Mouse (Mus musculus) cerebellum, adult 2 months (tissue): ENCODE results near the gene E030018B13Rik. TPM values are rescaled to one million over a fixed set of nuclear protein-coding genes. Genes with fewer than 3 reads are reported as not detected.

Experiments used
- DNase-seq, 2 experiments: peaks; one replicate each; pipeline ENCODE4 v3.0.0; 2021
- H3K27ac ChIP-seq: fragments of 200-500 bp; 2 replicates; pipeline ENCODE4 v1.5.1; 2012; ENCODE audit warnings: low read length, control low read depth, inconsistent platforms; ENCODE audit not compliant: insufficient read depth
- H3K27me3 ChIP-seq: fragments of 200-500 bp; 2 replicates; pipeline ENCODE4 v1.6.1; 2012; ENCODE audit warnings: inconsistent platforms, mild to moderate bottlenecking, low read length, moderate library complexity; ENCODE audit not compliant: control insufficient read depth, insufficient read depth
- H3K4me1 ChIP-seq: fragments of 200-500 bp; 2 replicates; pipeline ENCODE4 v1.6.1; 2011; ENCODE audit warnings: low read length; ENCODE audit not compliant: control insufficient read depth, insufficient read depth
- H3K4me3 ChIP-seq: fragments of 200-500 bp; replicated peaks from 2 replicates; pipeline ENCODE3; 2011; ENCODE audit warnings: mild to moderate bottlenecking, low read depth, low read length, control low read depth; ENCODE audit not compliant: insufficient read depth
- CTCF ChIP-seq: fragments of 200-500 bp; IDR thresholded peaks from 2 replicates; pipeline ENCODE4 v1.5.1; 2011; ENCODE audit warnings: low read depth, mild to moderate bottlenecking, control low read depth, low read length, moderate library complexity, borderline replicate concordance; ENCODE audit not compliant: insufficient read depth
- POLR2A ChIP-seq: fragments of 200-500 bp; IDR thresholded peaks from 2 replicates; pipeline ENCODE4 v1.6.1; 2011; ENCODE audit warnings: low read length, control low read depth, borderline replicate concordance; ENCODE audit not compliant: insufficient read depth
- WGBS: fragments of 180-500 bp; shearing (Covaris S2); methylation state at CpG from one replicate; pipeline ENCODE4 v1.1.7; 2018; 5-methylcytosine and 5-hydroxymethylcytosine counted together
- polyA plus RNA-seq: library from polyadenylated mRNA; depleted of rRNA; stranded (reverse); fragments of >200 nt; gene quantifications from 2 replicates; pipeline ENCODE4 v1.2.3, GENCODE M21; 2012

E030018B13Rik gene
- polyA plus RNA-seq, 1 experiment, result not detected

DNA sequence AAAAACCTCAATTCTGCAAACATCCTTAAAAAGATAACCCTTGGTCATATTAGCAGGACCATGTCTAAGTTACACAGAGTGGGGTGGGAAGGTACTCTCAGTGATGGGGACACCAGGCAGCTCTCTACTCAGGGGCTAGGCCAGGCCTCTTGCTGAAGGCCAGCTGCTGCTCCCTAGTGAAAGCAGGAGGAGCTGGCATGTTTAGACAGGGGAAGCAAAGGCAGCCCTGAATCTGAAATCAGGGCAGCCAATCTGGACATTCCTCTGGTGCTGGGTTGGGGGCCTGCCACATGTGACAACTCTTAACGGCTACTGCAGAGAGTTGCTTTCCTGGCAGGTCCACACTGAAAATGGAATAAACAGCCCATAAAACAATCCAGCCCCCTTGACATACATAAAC, 7.5 kb downstream of the E030018B13Rik start:
- Histone ChIP-seq H3K4me3 (no peak overlapping the region), H3K4me1 (peaks cover 70% of the 10 kb centered on the region), H3K27me3 (no peaks in the 10 kb centered on the region), H3K27ac (peak overlapping the region; percentile 77)
- TF ChIP-seq POLR2A, result no peak
- no peak for TF ChIP-seq CTCF
- DNase-seq, result no peak
- WGBS, result 7% methylated on average over 1 of the region's 1 CpGs

DNA sequence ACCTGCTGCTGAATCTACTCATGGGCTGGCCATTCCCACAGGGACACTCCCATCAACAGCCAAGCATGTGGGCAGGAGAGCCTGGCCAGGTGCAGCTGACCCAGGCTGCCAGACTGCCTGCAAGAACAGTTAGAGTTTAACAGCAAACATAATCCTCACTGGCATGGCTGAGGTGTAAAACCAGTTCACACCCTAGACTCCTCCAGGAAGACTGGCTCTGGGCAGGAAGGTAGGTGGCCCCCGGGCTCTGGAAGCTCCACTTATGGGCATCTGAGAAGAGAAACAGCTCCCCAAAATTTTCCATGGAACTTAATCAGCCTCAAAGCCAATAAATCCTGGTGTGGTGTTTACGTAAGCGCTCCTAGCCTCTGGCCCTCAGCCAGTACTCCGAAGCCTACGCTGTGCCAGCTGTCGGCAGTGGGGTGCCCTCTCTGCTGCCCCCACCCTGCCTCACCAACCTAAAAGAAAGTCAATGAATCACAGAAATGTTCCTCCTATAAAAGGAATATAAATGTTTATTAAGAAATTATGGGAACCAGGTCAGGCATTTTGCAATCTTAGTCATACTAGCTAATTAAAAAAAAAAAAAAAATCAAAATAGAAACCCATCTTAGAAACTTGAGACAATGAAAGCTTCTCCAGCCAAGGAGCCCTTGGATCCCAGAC, 8.2 kb downstream of the E030018B13Rik start:
- peak overlapping the region; percentile 93 for H3K27ac ChIP-seq
- H3K4me1 ChIP-seq, result peaks cover 70% of the 10 kb centered on the region
- DNase-seq, result peak; percentile 83 to 85
- TF ChIP-seq CTCF (no peak), POLR2A (no peak)
- WGBS, result 2% methylated on average over 6 of the region's 6 CpGs
- H3K4me3 ChIP-seq, result no peak overlapping the region
- no peaks in the 10 kb centered on the region for H3K27me3 ChIP-seq

DNA sequence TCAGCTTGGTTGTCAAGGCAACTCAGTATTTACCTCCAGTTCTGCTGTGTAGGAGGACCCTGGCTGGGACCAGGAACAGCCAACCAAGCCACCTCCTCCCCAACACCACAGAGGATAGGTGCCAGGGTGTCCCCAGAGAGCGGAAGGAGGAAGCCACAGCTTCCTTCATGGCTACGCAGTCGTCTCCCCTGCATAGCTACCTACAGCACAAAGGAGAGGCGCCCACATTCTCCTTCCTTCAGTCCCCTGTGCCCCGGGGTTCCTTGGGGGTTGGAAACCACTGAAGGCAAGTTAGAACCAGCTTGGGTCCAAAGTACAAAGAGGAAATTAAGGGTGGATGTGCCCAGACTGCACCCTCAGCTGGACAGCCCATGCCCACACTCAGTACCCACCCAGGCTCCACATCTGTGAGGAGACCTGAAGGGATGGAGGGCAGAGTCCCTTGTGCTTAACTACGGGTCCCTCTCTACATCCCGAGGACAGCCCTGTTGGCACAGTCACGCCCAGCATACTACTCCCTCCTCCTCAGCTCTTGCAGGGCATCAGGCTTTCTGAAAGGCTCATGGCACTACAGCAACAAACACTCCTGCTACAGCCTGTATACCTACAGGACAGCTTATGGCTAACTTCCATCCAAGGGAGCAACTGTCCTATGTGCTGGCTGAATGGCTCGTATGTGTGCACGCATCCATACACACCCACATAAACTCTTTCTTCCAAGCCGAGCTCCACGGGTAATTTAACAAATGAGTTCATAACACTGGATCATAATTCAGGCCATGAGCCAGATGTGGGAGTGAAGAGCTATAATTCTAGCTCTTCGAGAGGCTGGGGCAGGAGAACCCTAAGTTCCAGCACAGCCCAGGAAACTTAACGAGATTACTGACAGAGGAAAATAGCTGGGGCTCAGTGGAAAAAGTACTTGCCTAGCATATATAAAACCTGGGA, 9.0 kb downstream of the E030018B13Rik start:
- Histone ChIP-seq H3K4me3 (no peak overlapping the region), H3K4me1 (peaks cover 69% of the 10 kb centered on the region), H3K27me3 (no peaks in the 10 kb centered on the region), H3K27ac (peak overlapping the region; percentile 93)
- DNase-seq, result peak; percentile 49 to 60
- TF ChIP-seq POLR2A, result no peak
- TF ChIP-seq CTCF, result no peak
- WGBS, result 25% methylated on average over 14 of the region's 14 CpGs

DNA sequence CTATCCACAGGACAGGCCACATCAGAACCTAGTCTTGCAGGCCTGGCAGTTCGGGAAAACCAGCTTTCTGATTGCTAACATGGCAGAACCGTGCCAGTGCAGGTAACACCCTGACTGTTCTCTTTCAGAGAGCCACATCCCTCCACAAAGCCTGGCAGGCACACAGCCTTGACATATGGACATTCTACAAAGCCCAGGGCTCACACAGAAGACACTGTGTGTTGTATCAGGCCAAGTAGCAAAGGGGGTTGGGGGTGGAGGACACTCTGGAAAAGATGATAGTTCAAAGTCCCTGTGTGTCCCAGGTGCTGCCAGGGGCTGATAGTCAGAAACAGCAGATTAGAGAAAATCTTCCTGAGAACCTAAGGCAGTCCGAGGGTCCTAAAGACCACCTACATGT, 9.8 kb downstream of the E030018B13Rik start:
- WGBS, result 18% methylated on average over 3 of the region's 3 CpGs
- no peak overlapping the region for H3K4me3 ChIP-seq
- no peak for TF ChIP-seq POLR2A
- TF ChIP-seq CTCF, result no peak
- DNase-seq, result peak in 1 of 2 experiments; percentile 75
- H3K27me3 ChIP-seq, result no peaks in the 10 kb centered on the region
- H3K27ac ChIP-seq, result peak overlapping the region; percentile 93
- peaks cover 62% of the 10 kb centered on the region for H3K4me1 ChIP-seq

DNA sequence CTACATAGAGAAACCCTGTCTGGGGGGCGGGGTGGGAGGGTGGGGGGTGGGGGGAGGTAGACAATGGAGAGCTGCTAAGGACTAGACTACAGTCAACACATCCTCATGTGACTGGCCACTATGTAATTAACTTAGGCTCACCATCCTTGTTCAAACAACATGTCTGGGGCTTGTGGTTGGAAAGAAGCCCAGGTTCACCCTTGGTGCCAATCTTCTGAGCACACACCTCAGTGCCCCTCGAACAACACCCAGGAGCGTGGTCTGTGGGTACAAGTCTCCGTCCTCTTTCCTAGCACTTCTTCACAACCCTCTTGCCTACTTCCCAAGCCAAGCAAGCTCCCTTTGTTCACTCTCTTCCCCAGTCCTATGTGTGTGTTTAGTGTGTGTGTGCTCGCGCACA, 10.5 kb downstream of the E030018B13Rik start:
- H3K4me1 ChIP-seq, result peaks cover 57% of the 10 kb centered on the region
- 73% methylated on average over 6 of the region's 6 CpGs for WGBS
- H3K27me3 ChIP-seq, result no peaks in the 10 kb centered on the region
- H3K4me3 ChIP-seq, result no peak overlapping the region
- no peak for TF ChIP-seq CTCF
- no peak for TF ChIP-seq POLR2A
- H3K27ac ChIP-seq, result no peak overlapping the region
- peak in 1 of 2 experiments; percentile 22 for DNase-seq

DNA sequence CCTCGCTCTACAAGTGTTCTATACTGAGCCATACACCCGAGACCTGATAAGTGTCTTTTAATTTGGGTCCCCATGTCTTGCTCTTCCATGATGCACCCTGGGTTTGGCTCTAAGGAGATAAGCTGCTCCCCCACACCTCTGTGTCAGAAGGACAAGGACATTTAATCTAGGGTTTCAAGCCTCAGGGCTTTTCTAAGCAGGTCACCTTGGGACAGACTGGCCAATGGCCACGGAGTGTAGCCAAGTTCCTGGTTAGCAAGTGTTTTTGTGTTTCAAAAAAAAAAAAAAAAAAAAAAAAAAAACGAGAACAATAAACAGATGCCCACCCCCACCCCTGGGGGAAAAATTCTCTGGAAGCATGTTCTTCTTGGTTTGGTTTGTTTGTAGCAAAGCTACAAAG, 12.4 kb downstream of the E030018B13Rik start:
- H3K27me3 ChIP-seq, result no peaks in the 10 kb centered on the region
- peak in 1 of 2 experiments; percentile 70 for DNase-seq
- 16% methylated on average over 4 of the region's 4 CpGs for WGBS
- peaks cover 46% of the 10 kb centered on the region for H3K4me1 ChIP-seq
- TF ChIP-seq POLR2A (no peak), CTCF (no peak)
- H3K27ac ChIP-seq, result peak overlapping the region; percentile 96
- no peak overlapping the region for H3K4me3 ChIP-seq

DNA sequence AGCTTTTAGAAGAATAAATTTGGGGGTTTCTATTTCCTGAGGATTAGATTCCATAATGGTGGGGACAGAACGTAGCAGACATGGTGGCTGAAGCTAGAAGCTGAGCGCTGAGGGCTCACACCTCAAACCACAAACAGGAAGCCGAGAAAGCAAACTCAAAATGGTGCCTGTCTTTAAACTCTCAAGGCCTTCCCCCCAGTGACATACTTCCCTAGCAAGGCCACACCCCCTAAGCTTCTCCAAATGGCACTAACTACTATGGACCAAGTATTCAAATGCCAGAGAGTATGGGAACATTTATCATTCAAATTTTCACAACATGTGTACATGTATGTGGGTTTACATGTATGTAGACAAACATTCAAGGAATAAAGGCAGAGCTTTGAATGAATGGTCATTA, 13.5 kb downstream of the E030018B13Rik start:
- Histone ChIP-seq H3K4me3 (no peak overlapping the region), H3K4me1 (peaks cover 39% of the 10 kb centered on the region), H3K27ac (no peak overlapping the region), H3K27me3 (no peaks in the 10 kb centered on the region)
- no peak for DNase-seq
- WGBS, result 88% methylated on average over 3 of the region's 3 CpGs
- no peak for TF ChIP-seq POLR2A
- TF ChIP-seq CTCF, result no peak

DNA sequence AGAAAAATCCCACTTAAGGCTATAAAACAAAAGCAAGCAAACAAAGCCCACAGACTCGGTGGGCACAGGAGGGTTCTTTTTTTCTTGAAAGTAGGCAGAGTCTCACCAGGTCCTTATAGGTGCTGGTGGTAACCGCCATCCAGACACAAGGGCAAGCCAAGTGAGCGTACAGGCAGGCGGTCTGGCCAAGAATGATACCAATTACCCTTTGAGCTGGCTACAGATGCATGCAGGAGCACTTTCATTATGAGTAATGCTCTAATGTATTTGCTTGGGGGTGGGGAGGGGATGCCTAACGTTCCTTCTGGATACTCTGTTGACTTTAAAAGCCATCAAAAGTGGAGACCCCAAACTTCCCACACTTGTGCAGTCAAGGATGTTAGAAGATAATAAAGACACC, 14.1 kb downstream of the E030018B13Rik start:
- no peak for TF ChIP-seq POLR2A
- TF ChIP-seq CTCF, result no peak
- no peak overlapping the region for H3K27ac ChIP-seq

More for the DNA sequence above, 14.1 kb downstream of the E030018B13Rik start:
- Histone ChIP-seq H3K27me3 (no peaks in the 10 kb centered on the region), H3K4me1 (peaks cover 33% of the 10 kb centered on the region), H3K4me3 (no peak overlapping the region)
- WGBS, result 72% methylated on average over 5 of the region's 5 CpGs
- DNase-seq, result peak in 1 of 2 experiments; percentile 11
